Comparison of ENCODE assay signal across 10 mouse cellular contexts in genomic region chr2:40332294-40332874, GRCm38 (mm10).
DNase-seq lines count a peak whose midpoint lies in the region.
"Had no signal": no experiment of that assay in that cellular context is flagged by ENCODE, and none has a peak within 500 bp of the region (broad histone marks: within the 10 kb centered on the region; RNA-seq: fewer than 3 reads in every experiment).

No protein-coding gene starts in this region.

- intact Hi-C loops in heart, postnatal 25 days (cut with DNase I) = no loop called here

- DNase-seq in embryo, embryonic 10.5 days (ENCODE audit: low spot score) = peak; percentile 3
- DNase-seq in embryo, embryonic 10 days (ENCODE audit: low spot score) = no peak
- peak; percentile 2 for DNase-seq in retina, embryonic 14.5 days (ENCODE audit: low spot score)
- no peak for DNase-seq in retina, postnatal 1 day
- DNase-seq in layer of hippocampus, postnatal 10 days (ENCODE audit: low spot score in 2 of 2) = peak; percentile 5 to 14
- no peak for DNase-seq in thymus, adult 18-20 months
- DNase-seq in heart, postnatal 25 days (ENCODE audit: low spot score) = no peak
- DNase-seq in gastrocnemius, adult 8-10 months (ENCODE audit: low spot score in 2 of 2) = no peak
- DNase-seq: cerebellum, postnatal 25 days; thymus, postnatal 36 days had no signal

Comparison
In these comparisons a context has a peak if more than half of its experiments do, and no peak if none do; other contexts are left out.
1. DNase-seq: peak in embryo, embryonic 10.5 days (single experiment), retina, embryonic 14.5 days (single experiment) and layer of hippocampus, postnatal 10 days (2 of 2); none in embryo, embryonic 10 days (single experiment), retina, postnatal 1 day (single experiment), thymus, adult 18-20 months (0 of 2), heart, postnatal 25 days (single experiment) and gastrocnemius, adult 8-10 months (0 of 2).